Mouse (Mus musculus) cerebellum, adult 2 months (tissue): Measurements from ENCODE around the gene Plppr1. TPM values are rescaled to one million over a fixed set of nuclear protein-coding genes. Genes with fewer than 3 reads are reported as not detected.

Source experiments
- DNase-seq, 2 experiments: peaks; one replicate each; pipeline ENCODE4 v3.0.0; 2021
- H3K27ac ChIP-seq: fragments of 200-500 bp; 2 replicates; pipeline ENCODE4 v1.5.1; 2012; ENCODE audit warnings: low read length, control low read depth, inconsistent platforms; ENCODE audit not compliant: insufficient read depth
- H3K27me3 ChIP-seq: fragments of 200-500 bp; 2 replicates; pipeline ENCODE4 v1.6.1; 2012; ENCODE audit warnings: inconsistent platforms, mild to moderate bottlenecking, low read length, moderate library complexity; ENCODE audit not compliant: control insufficient read depth, insufficient read depth
- H3K4me1 ChIP-seq: fragments of 200-500 bp; 2 replicates; pipeline ENCODE4 v1.6.1; 2011; ENCODE audit warnings: low read length; ENCODE audit not compliant: control insufficient read depth, insufficient read depth
- H3K4me3 ChIP-seq: fragments of 200-500 bp; replicated peaks from 2 replicates; pipeline ENCODE3; 2011; ENCODE audit warnings: mild to moderate bottlenecking, low read depth, low read length, control low read depth; ENCODE audit not compliant: insufficient read depth
- CTCF ChIP-seq: fragments of 200-500 bp; IDR thresholded peaks from 2 replicates; pipeline ENCODE4 v1.5.1; 2011; ENCODE audit warnings: low read depth, mild to moderate bottlenecking, control low read depth, low read length, moderate library complexity, borderline replicate concordance; ENCODE audit not compliant: insufficient read depth
- POLR2A ChIP-seq: fragments of 200-500 bp; IDR thresholded peaks from 2 replicates; pipeline ENCODE4 v1.6.1; 2011; ENCODE audit warnings: low read length, control low read depth, borderline replicate concordance; ENCODE audit not compliant: insufficient read depth
- WGBS: fragments of 180-500 bp; shearing (Covaris S2); methylation state at CpG from one replicate; pipeline ENCODE4 v1.1.7; 2018; 5-methylcytosine and 5-hydroxymethylcytosine counted together
- polyA plus RNA-seq: library from polyadenylated mRNA; depleted of rRNA; stranded (reverse); fragments of >200 nt; gene quantifications from 2 replicates; pipeline ENCODE4 v1.2.3, GENCODE M21; 2012

Plppr1 gene
- polyA plus RNA-seq, 1 experiment, result 2.0 TPM

DNA sequence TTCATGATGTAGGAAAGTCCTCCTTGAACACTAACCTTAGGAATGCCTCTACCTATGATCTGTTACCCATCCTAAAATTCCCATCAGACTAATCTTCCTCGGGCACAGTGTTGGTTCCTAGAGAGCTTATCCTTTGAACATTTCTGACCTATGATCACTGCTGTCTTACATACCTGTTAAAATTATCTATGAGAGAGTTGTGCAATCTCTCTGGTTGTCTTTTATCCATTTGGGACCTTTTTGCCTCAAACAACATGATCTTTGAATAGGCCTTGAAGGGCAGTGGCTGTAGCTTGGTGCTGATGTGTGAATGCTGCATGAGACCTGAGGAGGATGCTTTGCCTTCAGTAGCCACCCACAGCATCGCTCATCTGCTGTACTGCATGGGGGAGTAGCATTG, 119.0 kb downstream of the Plppr1 start:
- H3K27me3 ChIP-seq, result no peaks in the 10 kb centered on the region
- 96% methylated on average over 2 of the region's 2 CpGs for WGBS
- no peak for TF ChIP-seq CTCF
- no peak for TF ChIP-seq POLR2A
- no peaks in the 10 kb centered on the region for H3K4me1 ChIP-seq
- DNase-seq, result no peak
- H3K4me3 ChIP-seq, result no peak overlapping the region
- no peak overlapping the region for H3K27ac ChIP-seq

DNA sequence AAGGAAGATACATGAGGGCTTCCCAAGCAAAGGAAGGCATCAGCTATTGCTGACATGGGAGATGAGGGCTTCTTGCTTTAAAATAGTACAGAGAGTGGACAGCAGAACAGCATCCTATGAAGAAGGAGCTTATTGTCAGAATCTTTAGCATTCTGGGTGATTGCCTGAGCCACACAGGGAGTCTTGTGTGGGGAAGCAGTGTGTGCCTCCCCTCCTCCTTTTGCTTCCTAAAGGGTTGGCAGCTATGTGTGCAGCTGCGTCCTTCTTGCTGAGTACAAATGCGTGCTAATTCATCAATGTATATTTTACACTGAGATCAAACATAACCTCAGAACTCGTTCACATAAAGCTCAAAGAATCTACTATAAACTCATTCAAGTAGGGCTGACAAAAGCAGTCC, 119.8 kb downstream of the Plppr1 start:
- Histone ChIP-seq H3K4me3 (no peak overlapping the region), H3K27me3 (no peaks in the 10 kb centered on the region), H3K27ac (no peak overlapping the region), H3K4me1 (no peaks in the 10 kb centered on the region)
- DNase-seq, result no peak
- no peak for TF ChIP-seq CTCF
- TF ChIP-seq POLR2A, result no peak
- 66% methylated on average over 3 of the region's 3 CpGs for WGBS

GRCm38 (mm10) chr4:49179471-49180181, 120.6 kb downstream of the Plppr1 start:
- no peaks in the 10 kb centered on the region for H3K27me3 ChIP-seq
- no peak for TF ChIP-seq POLR2A
- TF ChIP-seq CTCF, result no peak
- no peaks in the 10 kb centered on the region for H3K4me1 ChIP-seq
- H3K27ac ChIP-seq, result no peak overlapping the region
- no peak for DNase-seq
- WGBS, result 92% methylated on average over 2 of the region's 2 CpGs
- H3K4me3 ChIP-seq, result no peak overlapping the region

GRCm38 (mm10) chr4:49189991-49190526, 131.0 kb downstream of the Plppr1 start:
- H3K27ac ChIP-seq, result no peak overlapping the region
- TF ChIP-seq POLR2A (no peak), CTCF (no peak)
- WGBS, result 63% methylated on average over 3 of the region's 3 CpGs

GRCm38 (mm10) chr4:49197125-49197747, 138.2 kb downstream of the Plppr1 start:
- H3K27ac ChIP-seq, result no peak overlapping the region
- no peak overlapping the region for H3K4me3 ChIP-seq
- WGBS, result 21% methylated on average over 8 of the region's 8 CpGs
- peak; percentile 51 to 84 for DNase-seq
- H3K27me3 ChIP-seq, result no peaks in the 10 kb centered on the region
- H3K4me1 ChIP-seq, result peaks cover 7% of the 10 kb centered on the region; the same call in 1 of the 2 replicates
- no peak for TF ChIP-seq POLR2A
- no peak for TF ChIP-seq CTCF

More at GRCm38 (mm10) chr4:49189991-49190526, 131.0 kb downstream of the Plppr1 start:
- H3K4me3 ChIP-seq, result no peak overlapping the region
- no peaks in the 10 kb centered on the region for H3K4me1 ChIP-seq
- H3K27me3 ChIP-seq, result no peaks in the 10 kb centered on the region
- no peak for DNase-seq

GRCm38 (mm10) chr4:49210457-49210856, 151.4 kb downstream of the Plppr1 start:
- Histone ChIP-seq H3K4me3 (no peak overlapping the region), H3K27ac (no peak overlapping the region), H3K4me1 (no peaks in the 10 kb centered on the region), H3K27me3 (no peaks in the 10 kb centered on the region; the same call in 1 of the 2 replicates)
- no peak for DNase-seq
- WGBS, result 96% methylated on average over 1 of the region's 1 CpGs
- no peak for TF ChIP-seq POLR2A
- no peak for TF ChIP-seq CTCF

DNA sequence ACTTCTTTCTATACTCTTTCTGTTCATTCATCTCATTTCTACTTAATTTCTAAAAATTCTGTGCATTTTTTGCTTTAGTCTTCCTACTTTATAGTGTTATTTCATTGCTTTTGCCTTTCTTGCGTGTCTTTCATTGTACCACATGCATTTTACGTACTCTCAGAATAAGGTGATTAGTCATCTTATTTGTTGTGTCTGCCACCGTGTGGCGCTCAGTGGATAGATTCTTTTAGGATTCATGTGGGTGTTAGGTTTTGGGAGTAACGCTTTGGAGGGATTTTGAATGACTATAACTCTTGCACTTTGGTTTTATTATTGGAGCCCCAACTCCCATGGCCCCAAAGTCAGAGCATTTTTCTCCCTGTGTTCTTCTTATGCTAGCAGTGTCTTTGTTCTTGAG, 152.5 kb downstream of the Plppr1 start:
- 67% methylated on average over 5 of the region's 5 CpGs for WGBS
- H3K4me1 ChIP-seq, result no peaks in the 10 kb centered on the region
- TF ChIP-seq POLR2A (no peak), CTCF (no peak)
- H3K27me3 ChIP-seq, result no peaks in the 10 kb centered on the region; the same call in 1 of the 2 replicates
- H3K27ac ChIP-seq, result no peak overlapping the region
- DNase-seq, result no peak
- H3K4me3 ChIP-seq, result no peak overlapping the region
